Mouse (Mus musculus) neural tube, embryonic 14.5 days (tissue): Measurements from ENCODE around the gene Cspg4. TPM values are rescaled to one million over a fixed set of nuclear protein-coding genes. Genes with fewer than 3 reads are reported as not detected.
A peak's percentile ranks its signal among the peaks of the same experiment; 100 is the strongest.

Experiments
- ATAC-seq: fragments of 200-750 bp; cut with Nextera tagmentation; 2 replicates; pipeline ENCODE4 v1.8.0; 2017; ENCODE audit warnings: low read depth, mild to moderate bottlenecking, moderate TSS enrichment, moderate library complexity
- H3K27ac ChIP-seq: fragments of 300-500 bp; sonication (generic); 2 replicates; pipeline ENCODE4 v1.5.1; 2014; ENCODE audit warnings: low read depth, mild to moderate bottlenecking, control low read depth, low read length, moderate library complexity, mixed read lengths
- H3K27me3 ChIP-seq: fragments of 300-500 bp; sonication (generic); 2 replicates; pipeline ENCODE4 v1.6.1; 2014; ENCODE audit warnings: low read length; ENCODE audit not compliant: control insufficient read depth, insufficient read depth
- H3K36me3 ChIP-seq: fragments of 300-500 bp; sonication (generic); 2 replicates; pipeline ENCODE4 v1.6.1; 2014; ENCODE audit warnings: low read length, mixed read lengths; ENCODE audit not compliant: control insufficient read depth, insufficient read depth
- H3K4me1 ChIP-seq: fragments of 300-500 bp; sonication (generic); 2 replicates; pipeline ENCODE4 v1.6.1; 2014; ENCODE audit warnings: low read length; ENCODE audit not compliant: control insufficient read depth, insufficient read depth
- H3K4me2 ChIP-seq: fragments of 300-500 bp; sonication (generic); 2 replicates; pipeline ENCODE4 v1.6.1; 2014; ENCODE audit warnings: mild to moderate bottlenecking, low read depth, low read length, control low read depth
- H3K4me3 ChIP-seq: fragments of 300-500 bp; sonication (generic); 2 replicates; pipeline ENCODE4 v1.5.1; 2014; ENCODE audit warnings: low read depth, low read length, control low read depth, mixed read lengths
- H3K9ac ChIP-seq: fragments of 300-500 bp; sonication (generic); replicated peaks from 2 replicates; pipeline ENCODE4 v1.6.1; 2014; ENCODE audit warnings: low read depth, mild to moderate bottlenecking, control low read depth, low read length, mixed read lengths
- H3K9me3 ChIP-seq: fragments of 300-500 bp; sonication (generic); 2 replicates; pipeline ENCODE4 v1.6.1; 2016; ENCODE audit warnings: low read length; ENCODE audit not compliant: control insufficient read depth
- WGBS: fragments of 180-500 bp; shearing (Covaris S2); extraction: QIAGEN DNeasy Blood & Tissue Kit; methylation state at CpG from one replicate; pipeline ENCODE4 v1.1.7; 2014; 5-methylcytosine and 5-hydroxymethylcytosine counted together
- polyA plus RNA-seq: library from polyadenylated mRNA; unstranded; fragments of >200 nt; fragmentation: Nextera tagmentation; extraction: Ambion mirVana; gene quantifications from 2 replicates; pipeline ENCODE4 v1.2.1, GENCODE M21; 2014

The Cspg4 gene
- polyA plus RNA-seq, 1 experiment from 2014 or later: 6.1 TPM

DNA sequence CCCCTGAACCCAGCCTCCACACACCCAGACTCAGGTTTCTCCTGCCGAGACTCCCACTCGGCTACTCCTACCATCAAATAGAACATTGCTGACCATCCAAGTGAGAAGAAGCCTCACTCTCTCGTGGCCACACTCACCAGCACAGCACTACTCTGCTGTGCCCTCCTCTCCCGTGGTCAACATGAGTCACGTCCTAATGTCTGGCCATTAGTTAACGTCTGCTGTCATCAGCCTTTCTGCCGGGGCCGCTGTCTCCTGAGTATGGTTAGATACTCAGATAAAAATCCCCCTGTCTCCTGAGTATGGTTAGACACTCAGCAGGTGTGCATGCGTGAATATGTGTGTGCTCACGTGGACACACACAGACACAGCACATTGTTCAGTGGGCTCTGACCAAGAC, 5.9 kb downstream of the Cspg4 start:
- no peak overlapping the region for H3K27ac ChIP-seq
- 57% methylated on average over 10 of the region's 10 CpGs for WGBS
- H3K9me3 ChIP-seq: no peaks in the 10 kb centered on the region

DNA sequence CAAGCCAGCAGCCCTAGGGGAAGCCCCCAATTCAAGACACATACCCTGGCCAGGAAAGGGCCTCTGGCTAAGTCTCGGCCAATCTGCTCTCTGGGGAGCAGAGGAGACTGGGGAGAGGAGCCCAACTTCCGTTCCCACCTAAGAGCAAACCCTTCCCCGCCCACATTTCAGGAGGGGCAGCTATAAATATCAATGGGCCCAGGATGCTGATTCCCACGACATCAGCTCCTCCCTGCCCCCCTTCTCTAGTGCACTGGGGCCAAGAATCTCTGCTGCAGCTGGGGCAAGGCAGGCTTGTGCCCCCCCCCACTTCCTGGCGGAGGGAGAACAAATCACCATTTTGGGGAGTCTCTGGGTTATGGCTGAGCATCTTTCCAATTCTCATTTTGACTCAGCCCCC, 6.4 kb downstream of the Cspg4 start:
- Histone ChIP-seq H3K9me3 (no peaks in the 10 kb centered on the region), H3K4me3 (no peak overlapping the region), H3K9ac (no peak overlapping the region), H3K27me3 (no peaks in the 10 kb centered on the region), H3K27ac (no peak overlapping the region), H3K4me1 (peaks cover 9% of the 10 kb centered on the region; the same call in 1 of the 2 replicates), H3K36me3 (no peaks in the 10 kb centered on the region), H3K4me2 (no peak overlapping the region)
- WGBS: 27% methylated on average over 5 of the region's 5 CpGs
- no peak for ATAC-seq

More for the DNA sequence above, 5.9 kb downstream of the Cspg4 start:
- Histone ChIP-seq H3K27me3 (no peaks in the 10 kb centered on the region; the same call in 1 of the 2 replicates), H3K4me1 (peaks cover 9% of the 10 kb centered on the region; the same call in 1 of the 2 replicates), H3K36me3 (no peaks in the 10 kb centered on the region), H3K9ac (no peak overlapping the region), H3K4me2 (no peak overlapping the region), H3K4me3 (no peak overlapping the region)
- no peak for ATAC-seq

GRCm38 (mm10) chr9:56872105-56872903, 7.5 kb downstream of the Cspg4 start:
- Histone ChIP-seq H3K4me2 (no peak overlapping the region), H3K9ac (no peak overlapping the region), H3K4me3 (no peak overlapping the region), H3K27ac (no peak overlapping the region), H3K36me3 (no peaks in the 10 kb centered on the region), H3K4me1 (peaks cover 15% of the 10 kb centered on the region; the same call in 1 of the 2 replicates), H3K9me3 (no peaks in the 10 kb centered on the region), H3K27me3 (no peaks in the 10 kb centered on the region)
- 83% methylated on average over 5 of the region's 5 CpGs for WGBS
- ATAC-seq: no peak

DNA sequence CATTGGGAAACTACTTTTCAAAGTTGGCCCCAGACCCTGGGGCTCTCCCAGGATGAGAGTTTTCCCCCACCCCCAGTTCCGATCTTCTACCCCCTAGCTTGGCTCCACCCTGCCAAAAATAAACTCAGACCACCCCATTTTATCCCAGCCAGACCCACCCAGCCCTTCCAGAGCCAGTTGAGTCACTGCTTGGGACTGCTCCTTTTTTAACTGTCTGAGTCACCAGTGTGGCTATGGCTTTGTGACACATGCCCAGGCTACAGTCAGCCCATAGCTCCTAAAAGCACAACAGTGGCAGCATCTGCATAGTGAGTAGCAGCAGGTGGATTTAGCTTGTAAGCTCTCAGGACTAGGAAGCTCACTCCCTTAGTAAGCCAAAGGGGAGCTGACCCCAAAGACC, 8.3 kb downstream of the Cspg4 start:
- Histone ChIP-seq H3K4me1 (peaks cover 15% of the 10 kb centered on the region; the same call in 1 of the 2 replicates), H3K9me3 (no peaks in the 10 kb centered on the region), H3K27ac (no peak overlapping the region), H3K9ac (no peak overlapping the region), H3K4me3 (no peak overlapping the region), H3K27me3 (no peaks in the 10 kb centered on the region), H3K4me2 (no peak overlapping the region), H3K36me3 (no peaks in the 10 kb centered on the region)
- no peak for ATAC-seq
- WGBS: 81% methylated on average over 1 of the region's 1 CpGs

GRCm38 (mm10) chr9:56876784-56877183, 12.0 kb downstream of the Cspg4 start:
- peaks cover 5% of the 10 kb centered on the region; the same call in 1 of the 2 replicates for H3K4me1 ChIP-seq
- no peak overlapping the region for H3K4me3 ChIP-seq
- H3K9ac ChIP-seq: no peak overlapping the region
- 38% methylated on average over 9 of the region's 9 CpGs for WGBS
- H3K27ac ChIP-seq: peak overlapping the region; percentile 40; the same call in 1 of the 2 replicates
- no peak overlapping the region for H3K4me2 ChIP-seq
- no peaks in the 10 kb centered on the region for H3K27me3 ChIP-seq
- H3K36me3 ChIP-seq: no peaks in the 10 kb centered on the region
- no peaks in the 10 kb centered on the region for H3K9me3 ChIP-seq
- ATAC-seq: peak; percentile 55; the same call in 1 of the 2 replicates

- no peak overlapping the region for H3K4me2 ChIP-seq
- no peak overlapping the region for H3K9ac ChIP-seq
- H3K9me3 ChIP-seq: no peaks in the 10 kb centered on the region
- WGBS: 70% methylated on average over 5 of the region's 5 CpGs
- no peaks in the 10 kb centered on the region for H3K27me3 ChIP-seq
- H3K4me3 ChIP-seq: no peak overlapping the region
- peaks cover 5% of the 10 kb centered on the region; the same call in 1 of the 2 replicates for H3K4me1 ChIP-seq
- ATAC-seq: no peak
- no peak overlapping the region for H3K27ac ChIP-seq
- no peaks in the 10 kb centered on the region for H3K36me3 ChIP-seq
Measured at GRCm38 (mm10) chr9:56877284-56877683, 12.5 kb downstream of the Cspg4 start.

- H3K36me3 ChIP-seq: no peaks in the 10 kb centered on the region
- no peak overlapping the region for H3K4me2 ChIP-seq
- H3K27ac ChIP-seq: no peak overlapping the region
- no peak overlapping the region for H3K9ac ChIP-seq
- H3K4me1 ChIP-seq: peaks cover 5% of the 10 kb centered on the region; the same call in 1 of the 2 replicates
- WGBS: 58% methylated on average over 9 of the region's 9 CpGs
- no peak overlapping the region for H3K4me3 ChIP-seq
- no peak for ATAC-seq
- H3K27me3 ChIP-seq: no peaks in the 10 kb centered on the region
- no peaks in the 10 kb centered on the region for H3K9me3 ChIP-seq
Measured at GRCm38 (mm10) chr9:56880790-56881189, 16.0 kb downstream of the Cspg4 start.

GRCm38 (mm10) chr9:56881539-56882082, 16.8 kb downstream of the Cspg4 start:
- H3K4me3 ChIP-seq: no peak overlapping the region
- no peak overlapping the region for H3K4me2 ChIP-seq
- no peak overlapping the region for H3K27ac ChIP-seq
- WGBS: 85% methylated on average over 3 of the region's 3 CpGs
- peaks cover 5% of the 10 kb centered on the region; the same call in 1 of the 2 replicates for H3K4me1 ChIP-seq
- no peaks in the 10 kb centered on the region for H3K27me3 ChIP-seq
- ATAC-seq: peak; percentile 12; the same call in 1 of the 2 replicates
- H3K36me3 ChIP-seq: no peaks in the 10 kb centered on the region
- no peak overlapping the region for H3K9ac ChIP-seq
- H3K9me3 ChIP-seq: no peaks in the 10 kb centered on the region

DNA sequence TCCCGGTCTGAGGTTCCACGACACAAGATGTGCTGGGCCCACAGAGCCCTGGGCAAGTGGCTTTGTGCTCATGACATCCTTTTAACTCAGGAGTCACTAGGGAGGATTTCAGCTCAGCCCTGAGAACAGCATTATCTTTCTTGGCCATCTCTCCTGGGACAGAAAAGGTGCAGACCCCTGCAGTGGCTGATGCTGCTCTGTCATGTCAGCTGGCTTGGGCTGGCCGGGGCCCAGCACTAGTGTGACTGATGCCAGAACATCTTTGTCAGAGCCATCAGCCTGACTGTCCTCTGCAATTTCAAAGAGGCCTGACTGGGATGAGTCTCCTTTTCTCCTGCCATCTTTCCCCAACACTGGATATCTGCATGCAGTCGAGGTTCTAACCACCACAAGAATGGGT, 17.4 kb downstream of the Cspg4 start:
- Histone ChIP-seq H3K4me1 (no peaks in the 10 kb centered on the region), H3K9me3 (no peaks in the 10 kb centered on the region), H3K27ac (no peak overlapping the region), H3K4me2 (no peak overlapping the region), H3K27me3 (no peaks in the 10 kb centered on the region), H3K4me3 (no peak overlapping the region), H3K9ac (no peak overlapping the region), H3K36me3 (no peaks in the 10 kb centered on the region)
- 53% methylated on average over 4 of the region's 4 CpGs for WGBS
- no peak for ATAC-seq
